Mouse (Mus musculus) olfactory bulb, adult 2 months (tissue): ENCODE data around the gene Eln.

Source experiments
- CTCF ChIP-seq: fragments of 200-500 bp; IDR thresholded peaks from 2 replicates; pipeline ENCODE4 v1.5.1; 2012; ENCODE audit warnings: low read depth, mild to moderate bottlenecking, low read length, moderate library complexity; ENCODE audit not compliant: insufficient read depth
- POLR2A ChIP-seq: fragments of 200-500 bp; IDR thresholded peaks from 2 replicates; pipeline ENCODE4 v1.6.1; 2012; ENCODE audit warnings: mild to moderate bottlenecking, low read depth, low read length, moderate library complexity; ENCODE audit not compliant: insufficient read depth

- no peak for TF ChIP-seq CTCF
- no peak for TF ChIP-seq POLR2A
Observed at GRCm38 (mm10) chr5:134669001-134669708, 78.0 kb downstream of the Eln start.
